Mouse (Mus musculus) kidney, postnatal 0 days (tissue): ENCODE measurements around the gene Pold4. TPM values are rescaled to one million over a fixed set of nuclear protein-coding genes. Genes with fewer than 3 reads are reported as not detected.
"Not testable (repeated sequence)": the region's sequence is repeated elsewhere in the genome, so short reads cannot be mapped to it uniquely, and the experiment has no call there.

Experiments
- ATAC-seq: fragments of 200-750 bp; cut with Nextera tagmentation; replicated peaks from 2 replicates; pipeline ENCODE4 v1.8.0; 2017; ENCODE audit warnings: low read depth, moderate number of reproducible peaks, moderate TSS enrichment, moderate library complexity; ENCODE audit not compliant: low FRiP score
- DNase-seq: peaks from one replicate; pipeline ENCODE4 v3.0.0-alpha.2; 2016; ENCODE audit warnings: low spot score
- H3K27ac ChIP-seq: fragments of 300-500 bp; sonication (generic); 2 replicates; pipeline ENCODE4 v1.5.1; 2014; ENCODE audit warnings: mild to moderate bottlenecking
- H3K27me3 ChIP-seq: fragments of 300-500 bp; sonication (generic); 2 replicates; pipeline ENCODE4 v1.6.1; 2014; ENCODE audit warnings: low read length, mixed read lengths; ENCODE audit not compliant: insufficient read depth
- H3K36me3 ChIP-seq: fragments of 300-500 bp; sonication (generic); 2 replicates; pipeline ENCODE4 v1.6.1; 2014; ENCODE audit warnings: low read length, mixed read lengths; ENCODE audit not compliant: insufficient read depth
- H3K4me1 ChIP-seq: fragments of 300-500 bp; sonication (generic); replicated peaks from 2 replicates; pipeline ENCODE4 v1.6.1; 2014; ENCODE audit warnings: antibody characterized with exemption, low read length, mixed read lengths; ENCODE audit not compliant: insufficient read depth
- H3K4me2 ChIP-seq: fragments of 300-500 bp; sonication (generic); 2 replicates; pipeline ENCODE4 v1.6.1; 2014; ENCODE audit warnings: mild to moderate bottlenecking, low read length, moderate library complexity, mixed read lengths
- H3K4me3 ChIP-seq: fragments of 300-500 bp; sonication (generic); replicated peaks from 2 replicates; pipeline ENCODE4 v1.5.1; 2014; ENCODE audit warnings: low read depth, low read length
- H3K9ac ChIP-seq: fragments of 300-500 bp; sonication (generic); 2 replicates; pipeline ENCODE4 v1.6.1; 2014; ENCODE audit warnings: low read depth, low read length
- H3K9me3 ChIP-seq: fragments of 300-500 bp; sonication (generic); replicated peaks from 2 replicates; pipeline ENCODE4 v1.6.1; 2016; ENCODE audit warnings: low read length, inconsistent platforms, mixed read lengths
- CTCF ChIP-seq: IDR thresholded peaks from 2 replicates; pipeline ENCODE4 v1.5.1; 2016; ENCODE audit warnings: antibody characterized with exemption, low read depth, mild to moderate bottlenecking, moderate library complexity
- WGBS: fragments of 180-500 bp; shearing (Covaris S2); extraction: QIAGEN DNeasy Blood & Tissue Kit; methylation state at CpG from one replicate; pipeline ENCODE4 v1.1.7; 2014; 5-methylcytosine and 5-hydroxymethylcytosine counted together
- polyA plus RNA-seq: library from polyadenylated mRNA; unstranded; fragments of >200 nt; fragmentation: Nextera tagmentation; extraction: Ambion mirVana; gene quantifications from 2 replicates; pipeline ENCODE4 v1.2.1, GENCODE M21; 2015

The Pold4 gene
- polyA plus RNA-seq, 1 experiment from 2014 or later: 43.6 TPM

DNA sequence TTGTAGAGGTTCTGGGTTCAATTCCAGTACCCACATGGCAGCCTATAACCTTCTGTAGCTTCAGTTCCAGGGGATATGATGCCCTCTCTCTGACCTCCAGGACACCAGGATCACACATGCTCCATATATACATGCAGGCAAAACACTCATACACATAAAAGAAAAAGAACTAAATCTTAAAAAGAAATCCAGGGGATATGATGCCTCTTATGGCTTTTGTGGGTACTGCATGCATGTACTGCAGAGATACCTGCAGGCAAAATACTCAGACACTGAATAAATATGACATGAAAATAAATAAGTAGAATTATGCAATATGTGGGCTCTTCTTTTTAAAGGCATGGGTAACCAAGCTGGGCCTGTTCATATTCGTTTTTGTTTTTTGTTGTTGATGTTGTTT is 15.3 kb downstream of the Pold4 start:
- Histone ChIP-seq H3K27me3 (no peaks in the 10 kb centered on the region), H3K27ac (no peak overlapping the region), H3K4me2 (no peak overlapping the region), H3K9me3 (no peaks in the 10 kb centered on the region), H3K4me3 (no peak overlapping the region), H3K4me1 (no peaks in the 10 kb centered on the region), H3K9ac (no peak overlapping the region), H3K36me3 (no peaks in the 10 kb centered on the region)
- DNase-seq (peak; percentile 42), ATAC-seq (no peak)
- peak; percentile 58 for TF ChIP-seq CTCF
- 62% methylated on average over 1 of the region's 1 CpGs for WGBS

DNA sequence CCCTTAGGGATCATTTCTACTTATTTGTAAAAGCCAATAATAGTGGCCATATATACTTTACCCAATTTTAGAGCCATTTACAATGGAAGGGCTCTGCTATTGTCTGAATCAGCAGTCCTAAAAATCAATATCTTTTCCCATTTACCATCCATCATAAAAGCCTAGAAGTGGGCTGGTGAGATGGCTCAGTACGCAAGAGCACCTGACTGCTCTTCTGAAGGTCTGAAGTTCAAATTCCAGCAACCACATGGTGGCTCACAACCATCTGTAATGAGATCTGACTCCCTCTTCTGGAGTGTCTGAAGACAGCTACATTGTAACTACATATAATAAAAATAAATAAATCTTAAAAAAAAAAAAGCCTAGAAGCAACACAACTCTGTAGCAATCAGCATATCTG is 17.0 kb downstream of the Pold4 start:
- H3K4me1 ChIP-seq, H3K9ac ChIP-seq, ATAC-seq, H3K4me3 ChIP-seq, H3K9me3 ChIP-seq, H3K36me3 ChIP-seq, H3K27ac ChIP-seq, DNase-seq, H3K4me2 ChIP-seq, H3K27me3 ChIP-seq: not testable (repeated sequence)
- WGBS: 74% methylated on average over 1 of the region's 1 CpGs

DNA sequence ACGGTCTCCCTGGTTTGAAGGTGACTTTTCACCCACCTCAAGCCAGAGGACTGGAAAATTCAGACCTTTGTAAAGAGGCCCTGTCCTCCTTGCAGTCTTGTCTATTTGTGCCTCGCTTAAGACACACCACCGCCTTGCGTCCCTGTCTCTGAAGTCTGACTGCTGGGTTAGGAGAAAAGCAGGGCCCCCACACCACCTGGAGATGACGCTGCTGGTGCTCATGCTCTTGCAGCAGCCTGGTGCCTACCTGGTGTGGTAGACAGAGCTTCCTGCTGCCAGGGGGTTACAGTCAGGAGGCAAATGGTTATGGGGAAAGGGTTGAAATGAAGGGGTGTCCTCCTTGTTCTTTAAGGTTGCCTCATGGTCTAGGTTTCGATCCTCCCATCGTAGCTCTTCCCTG is 22.5 kb downstream of the Pold4 start:
- 87% methylated on average over 7 of the region's 7 CpGs for WGBS

DNA sequence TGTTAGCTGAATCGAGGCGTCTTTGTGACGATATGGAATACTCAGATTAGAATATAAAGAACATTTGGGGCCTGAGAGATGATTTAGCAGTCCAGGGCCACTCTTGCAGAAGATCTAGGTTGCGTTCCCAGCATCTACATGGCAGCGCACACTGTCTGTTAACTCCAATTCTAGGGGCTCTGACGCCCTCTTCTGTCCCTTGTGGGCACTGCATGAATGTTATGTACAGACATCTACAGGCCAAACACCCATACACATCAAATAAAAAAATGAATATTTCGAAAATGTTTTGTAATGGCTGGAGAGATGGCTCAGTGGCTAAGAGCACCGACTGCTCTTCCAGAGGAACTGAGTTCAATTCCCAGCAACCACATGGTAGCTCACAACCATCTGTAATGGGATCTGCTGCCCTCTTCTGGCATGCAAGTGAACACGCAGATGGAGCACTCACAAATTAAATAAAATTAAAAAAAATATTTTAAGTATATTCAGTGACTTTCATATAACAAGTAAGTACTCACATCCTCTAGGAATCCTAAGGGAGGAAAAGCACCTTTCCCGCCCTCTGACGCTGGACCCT is 24.0 kb downstream of the Pold4 start:
- WGBS: 80% methylated on average over 11 of the region's 11 CpGs

More for the DNA sequence above, 22.5 kb downstream of the Pold4 start:
- no peaks in the 10 kb centered on the region for H3K27me3 ChIP-seq
- H3K4me1 ChIP-seq: no peaks in the 10 kb centered on the region
- H3K9ac ChIP-seq: no peak overlapping the region
- DNase-seq: no peak
- H3K36me3 ChIP-seq: no peaks in the 10 kb centered on the region
- H3K4me3 ChIP-seq: no peak overlapping the region
- H3K27ac ChIP-seq: no peak overlapping the region
- H3K9me3 ChIP-seq: no peaks in the 10 kb centered on the region
- ATAC-seq: no peak
- no peak for TF ChIP-seq CTCF
- H3K4me2 ChIP-seq: no peak overlapping the region

DNA sequence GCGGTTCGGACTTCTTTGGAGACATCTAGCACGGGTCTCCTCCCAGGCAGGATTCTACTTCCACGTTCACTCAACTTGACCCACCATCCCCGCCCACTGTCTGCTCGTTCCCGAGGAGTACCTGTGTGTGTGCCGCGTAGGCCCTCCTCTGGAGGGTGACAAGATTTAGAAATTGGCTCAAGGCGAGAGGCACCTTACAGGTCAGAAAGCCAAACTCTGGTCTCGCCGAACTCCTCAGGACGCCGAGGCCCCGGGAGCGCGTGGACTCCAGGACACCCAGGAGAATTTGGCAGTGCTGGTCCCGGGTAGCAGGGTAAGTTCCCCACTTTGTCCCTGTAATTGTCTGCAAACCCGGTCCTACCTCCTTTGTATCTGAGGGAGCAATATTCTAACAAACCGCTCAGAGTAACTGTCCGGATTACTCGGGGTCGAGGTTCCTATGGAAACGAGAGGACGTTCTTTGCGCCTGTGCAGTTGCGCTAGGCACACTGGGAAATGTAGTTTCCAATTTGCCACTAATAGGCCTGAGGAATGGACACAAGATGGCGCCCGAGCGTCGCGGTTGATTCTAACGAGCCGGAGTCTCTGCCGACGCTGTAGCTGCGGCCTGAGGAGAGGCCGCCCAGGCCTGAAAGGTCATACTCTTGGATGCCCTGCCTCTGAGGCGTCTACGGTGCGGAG is 25.7 kb downstream of the Pold4 start:
- peak; percentile 97 for TF ChIP-seq CTCF
- H3K9ac ChIP-seq: peak overlapping the region; percentile 51
- under 1% methylated on average over 41 of the region's 41 CpGs for WGBS
- DNase-seq (peak; percentile 97), ATAC-seq (peak; percentile 85)
- 0 out of 2 replicates have a peak overlapping the region, but pooled peaks have one; percentile 31 for H3K27ac ChIP-seq
- H3K4me2 ChIP-seq: peak overlapping the region; percentile 91
- H3K4me1 ChIP-seq: no peaks in the 10 kb centered on the region
- H3K27me3 ChIP-seq: no peaks in the 10 kb centered on the region
- no peaks in the 10 kb centered on the region for H3K9me3 ChIP-seq
- peak overlapping the region; percentile 58 for H3K4me3 ChIP-seq
- H3K36me3 ChIP-seq: no peaks in the 10 kb centered on the region

More for the DNA sequence above, 24.0 kb downstream of the Pold4 start:
- ATAC-seq (no peak), DNase-seq (no peak)
- no peaks in the 10 kb centered on the region for H3K27me3 ChIP-seq
- no peaks in the 10 kb centered on the region for H3K4me1 ChIP-seq
- no peak overlapping the region for H3K4me2 ChIP-seq
- peak; percentile 55; the same call in 1 of the 2 replicates for TF ChIP-seq CTCF
- H3K36me3 ChIP-seq: no peaks in the 10 kb centered on the region
- no peak overlapping the region for H3K4me3 ChIP-seq
- no peaks in the 10 kb centered on the region for H3K9me3 ChIP-seq
- no peak overlapping the region for H3K9ac ChIP-seq
- H3K27ac ChIP-seq: no peak overlapping the region

DNA sequence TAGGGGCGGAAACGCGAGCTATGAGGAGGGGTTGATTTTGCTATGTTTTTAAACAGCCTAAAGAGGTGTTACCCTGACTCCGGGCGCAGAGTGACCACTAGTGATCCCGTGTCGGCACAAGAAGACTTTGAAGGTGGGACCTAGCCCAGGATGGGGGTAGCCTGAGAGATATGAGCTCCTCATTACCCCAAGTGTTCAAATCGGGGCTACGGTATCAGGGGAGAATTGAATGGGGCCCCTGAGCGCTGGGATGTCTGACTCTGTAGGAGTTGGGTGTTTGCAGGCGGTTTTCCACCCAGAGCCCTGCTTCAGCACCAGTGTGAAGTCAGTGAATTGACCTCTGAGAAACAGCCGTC is 26.2 kb downstream of the Pold4 start:
- Histone ChIP-seq H3K4me1 (no peaks in the 10 kb centered on the region), H3K9ac (peak overlapping the region; percentile 44), H3K9me3 (no peaks in the 10 kb centered on the region), H3K27me3 (no peaks in the 10 kb centered on the region), H3K4me3 (no peak overlapping the region; the same call in 1 of the 2 replicates), H3K27ac (0 out of 2 replicates have a peak overlapping the region, but pooled peaks have one; percentile 31), H3K4me2 (peak overlapping the region; percentile 91), H3K36me3 (no peaks in the 10 kb centered on the region)
- ATAC-seq: peak; percentile 4; the same call in 1 of the 2 replicates
- no peak for DNase-seq
- TF ChIP-seq CTCF: no peak; the same call in 1 of the 2 replicates
- 18% methylated on average over 12 of the region's 12 CpGs for WGBS
